Mouse (Mus musculus) CH12.LX (cell line): ENCODE data around the gene Slc31a1.

Experiments used
- CTCF ChIP-seq, 2 experiments: IDR thresholded peaks in 1 of 2; conservative IDR thresholded peaks in 1 of 2; 2 replicates each; pipeline ENCODE4 v1.5.1; 2011 to 2012; ENCODE audit warnings: low read depth in 2 of 2, low read length in 2 of 2, improper control_type of control experiment in 1 of 2, inconsistent platforms in 1 of 2, mild to moderate bottlenecking in 1 of 2, moderate library complexity in 1 of 2
- POLR2A ChIP-seq: IDR thresholded peaks from 2 replicates; pipeline ENCODE4 v1.6.1; 2011; ENCODE audit warnings: low read depth, mild to moderate bottlenecking, improper control_type of control experiment, low read length
- POLR2AphosphoS2 ChIP-seq: IDR thresholded peaks from 2 replicates; pipeline ENCODE4 v1.6.1; 2011; ENCODE audit warnings: low read depth, low read length, improper control_type of control experiment
- RAD21 ChIP-seq: IDR thresholded peaks from 2 replicates; pipeline ENCODE4 v1.6.1; 2011; ENCODE audit warnings: low read depth, mild to moderate bottlenecking, low read length, improper control_type of control experiment, moderate library complexity
- UBTF ChIP-seq: IDR thresholded peaks from 2 replicates; pipeline ENCODE4 v1.6.1; 2012; ENCODE audit warnings: low read depth, mild to moderate bottlenecking, inconsistent platforms, low read length, improper control_type of control experiment, moderate library complexity
- USF1 ChIP-seq: IDR thresholded peaks from 2 replicates; pipeline ENCODE4 v1.6.1; 2014; ENCODE audit warnings: low read depth, mild to moderate bottlenecking, inconsistent platforms, low read length, improper control_type of control experiment
- ZNF384 ChIP-seq: IDR thresholded peaks from 2 replicates; pipeline ENCODE4 v1.6.1; 2012; ENCODE audit warnings: low read depth, low read length, improper control_type of control experiment, inconsistent platforms

GRCm38 (mm10) chr4:62435081-62435480 lies 74.6 kb downstream of the Slc31a1 start, which contains the start of gene Rnf183:
- TF ChIP-seq USF1: no peak
- no peak for TF ChIP-seq CTCF (conservative IDR thresholded peaks at IDR 0.05 in 1 of 2, IDR thresholded peaks at IDR 0.05 in 1 of 2; ENCODE audit: low read depth in 2 of 2, low read length in 2 of 2)
- TF ChIP-seq POLR2A: no peak
- no peak for TF ChIP-seq POLR2AphosphoS2
- TF ChIP-seq ZNF384: no peak
- no peak for TF ChIP-seq UBTF
- no peak for TF ChIP-seq RAD21
